Mouse (Mus musculus) liver, embryonic 13.5 days (tissue): ENCODE data around the gene Fam126a. TPM values are rescaled to one million over a fixed set of nuclear protein-coding genes. Genes with fewer than 3 reads are reported as not detected.
A peak's percentile ranks its signal among the peaks of the same experiment; 100 is the strongest.

ENCODE experiments used
- ATAC-seq: fragments of 200-750 bp; cut with Nextera tagmentation; 2 replicates; pipeline ENCODE4 v1.8.0; 2017; ENCODE audit warnings: low read depth, mild to moderate bottlenecking, moderate number of reproducible peaks, moderate library complexity
- DNase-seq: peaks from one replicate; pipeline ENCODE4 v3.0.0; 2022
- H3K27ac ChIP-seq: fragments of 300-500 bp; sonication (generic); 2 replicates; pipeline ENCODE4 v1.5.1; 2015; ENCODE audit warnings: moderate library complexity, mild to moderate bottlenecking, inconsistent platforms
- H3K27me3 ChIP-seq: fragments of 300-500 bp; sonication (generic); 2 replicates; pipeline ENCODE4 v1.6.1; 2015; ENCODE audit warnings: mild to moderate bottlenecking, inconsistent platforms
- H3K36me3 ChIP-seq: fragments of 300-500 bp; sonication (generic); 2 replicates; pipeline ENCODE4 v1.6.1; 2015; ENCODE audit warnings: mild to moderate bottlenecking, inconsistent platforms
- H3K4me1 ChIP-seq: fragments of 300-500 bp; sonication (generic); replicated peaks from 2 replicates; pipeline ENCODE4 v1.6.1; 2015; ENCODE audit warnings: inconsistent platforms
- H3K4me2 ChIP-seq: fragments of 300-500 bp; sonication (generic); 2 replicates; pipeline ENCODE4 v1.6.1; 2015; ENCODE audit warnings: inconsistent platforms, mild to moderate bottlenecking, moderate library complexity
- H3K4me3 ChIP-seq: fragments of 300-500 bp; sonication (generic); replicated peaks from 2 replicates; pipeline ENCODE4 v1.5.1; 2015; ENCODE audit warnings: mild to moderate bottlenecking, inconsistent platforms
- H3K9ac ChIP-seq: fragments of 300-500 bp; sonication (generic); 2 replicates; pipeline ENCODE4 v1.6.1; 2015; ENCODE audit warnings: mild to moderate bottlenecking, inconsistent platforms
- H3K9me3 ChIP-seq: fragments of 300-500 bp; sonication (generic); replicated peaks from 2 replicates; pipeline ENCODE4 v1.6.1; 2016; ENCODE audit warnings: inconsistent platforms
- WGBS: fragments of 180-500 bp; shearing (Covaris S2); methylation state at CpG from one replicate; pipeline ENCODE4 v1.1.7; 2015; ENCODE audit not compliant: insufficient replicate concordance; 5-methylcytosine and 5-hydroxymethylcytosine counted together
- polyA plus RNA-seq: library from polyadenylated mRNA; unstranded; fragments of >200 nt; fragmentation: Nextera tagmentation; extraction: Ambion mirVana; gene quantifications from 2 replicates; pipeline ENCODE4 v1.2.1, GENCODE M21; 2015

Fam126a gene
- polyA plus RNA-seq, 1 experiment from 2014 or later, result 62.7 TPM

GRCm38 (mm10) chr5:24054382-24054781 lies 23.9 kb upstream of the Fam126a start:
- H3K9me3 ChIP-seq, result no peaks in the 10 kb centered on the region
- no peaks in the 10 kb centered on the region; the same call in 1 of the 2 replicates for H3K27me3 ChIP-seq
- no peaks in the 10 kb centered on the region for H3K36me3 ChIP-seq
- no peak overlapping the region for H3K4me2 ChIP-seq
- DNase-seq (no peak), ATAC-seq (no peak)
- no peak overlapping the region for H3K9ac ChIP-seq
- no peak overlapping the region for H3K27ac ChIP-seq
- no peaks in the 10 kb centered on the region for H3K4me1 ChIP-seq
- no peak overlapping the region for H3K4me3 ChIP-seq
- WGBS, result 64% methylated on average over 3 of the region's 3 CpGs

DNA sequence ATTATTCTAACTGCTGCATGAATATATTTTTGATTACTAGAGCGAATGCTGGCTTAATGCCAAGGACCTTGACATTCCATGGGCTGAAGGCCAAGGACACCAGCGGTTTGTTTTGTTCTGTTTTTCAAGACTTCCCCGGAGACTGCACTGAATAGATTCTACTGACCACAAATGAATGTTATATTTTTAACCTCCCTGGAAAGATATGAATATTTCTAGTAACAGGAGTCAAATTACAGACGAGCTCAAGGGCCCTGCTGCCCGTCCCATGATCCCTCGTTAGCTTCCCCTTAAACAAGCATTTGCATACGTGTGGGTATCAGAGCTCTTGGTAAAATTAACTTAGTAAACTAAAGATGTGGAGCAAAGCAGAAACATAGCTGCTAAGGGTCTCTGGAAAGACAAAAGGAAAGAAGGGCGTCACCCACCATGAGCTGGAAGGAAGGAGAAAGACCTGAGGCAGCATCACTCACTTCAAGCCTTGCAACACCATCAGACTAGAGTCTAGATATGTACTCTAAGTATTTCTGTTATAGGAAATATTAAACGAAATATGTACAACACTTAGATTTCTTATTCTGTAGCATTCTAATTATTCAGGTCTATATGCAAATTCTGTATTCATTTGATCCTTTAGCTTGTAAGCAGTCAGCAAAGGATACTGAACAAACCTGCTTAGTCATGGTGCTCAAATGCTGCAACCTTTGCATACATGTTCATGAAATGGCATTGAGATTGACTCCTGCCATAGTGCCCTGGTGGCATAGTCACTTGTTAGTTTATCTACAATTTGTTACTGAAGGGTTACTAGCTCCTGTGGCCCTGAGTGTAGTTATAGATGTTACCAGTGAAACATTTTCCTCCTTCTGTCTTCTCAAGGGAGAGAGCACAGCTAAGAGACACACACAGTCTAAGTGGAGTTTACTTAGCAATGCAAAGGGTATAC lies 23.0 kb upstream of the Fam126a start:
- H3K36me3 ChIP-seq, result no peaks in the 10 kb centered on the region
- H3K27me3 ChIP-seq, result no peaks in the 10 kb centered on the region; the same call in 1 of the 2 replicates
- no peak for DNase-seq
- no peaks in the 10 kb centered on the region for H3K9me3 ChIP-seq
- no peak overlapping the region for H3K4me3 ChIP-seq
- no peaks in the 10 kb centered on the region for H3K4me1 ChIP-seq
- H3K27ac ChIP-seq, result no peak overlapping the region
- 60% methylated on average over 9 of the region's 9 CpGs for WGBS
- ATAC-seq, result no peak
- no peak overlapping the region for H3K4me2 ChIP-seq
- H3K9ac ChIP-seq, result no peak overlapping the region

DNA sequence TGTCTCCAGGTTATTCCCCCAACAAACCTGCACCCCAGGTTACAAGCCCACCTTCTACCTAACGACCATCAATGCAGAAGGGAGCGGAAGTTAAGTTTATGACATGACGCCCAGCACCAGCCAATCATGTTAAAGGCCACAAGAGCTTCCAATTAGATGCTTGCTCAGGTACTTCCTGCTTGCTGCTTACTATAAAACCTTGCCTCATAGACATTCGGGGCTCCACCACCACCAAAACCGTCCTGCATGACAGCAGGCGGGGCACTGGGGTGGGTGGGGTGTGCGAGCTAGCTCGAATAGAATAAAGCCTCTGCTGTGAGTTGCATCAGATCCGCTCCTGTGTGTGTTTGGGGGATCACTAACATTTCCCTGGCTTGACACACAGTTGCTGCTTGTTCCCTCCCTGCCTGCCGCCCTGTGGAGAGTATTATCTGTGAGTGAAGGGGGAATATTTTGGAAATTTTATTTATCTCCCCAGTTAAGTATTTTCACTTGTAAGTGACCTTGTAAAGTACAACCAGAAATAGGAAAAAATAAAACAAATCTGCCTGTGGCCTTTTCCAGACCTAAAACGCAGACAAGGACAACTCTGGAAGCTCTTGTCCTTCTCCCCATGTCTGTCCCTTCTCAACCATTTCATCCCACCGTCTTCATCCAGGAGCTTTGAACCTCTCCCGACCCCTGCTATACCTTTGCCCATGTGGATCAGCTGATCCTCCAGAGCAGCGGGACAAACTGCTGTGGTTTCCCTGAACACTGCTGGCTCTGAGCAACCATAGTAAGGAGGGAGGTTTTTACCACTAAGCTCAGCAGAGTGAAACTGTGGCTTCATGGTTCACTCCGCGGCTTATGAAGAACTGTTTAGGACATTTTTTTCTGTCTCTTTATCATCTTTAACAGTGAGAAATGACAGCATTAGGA lies 21.5 kb upstream of the Fam126a start:
- WGBS, result 54% methylated on average over 16 of the region's 16 CpGs

DNA sequence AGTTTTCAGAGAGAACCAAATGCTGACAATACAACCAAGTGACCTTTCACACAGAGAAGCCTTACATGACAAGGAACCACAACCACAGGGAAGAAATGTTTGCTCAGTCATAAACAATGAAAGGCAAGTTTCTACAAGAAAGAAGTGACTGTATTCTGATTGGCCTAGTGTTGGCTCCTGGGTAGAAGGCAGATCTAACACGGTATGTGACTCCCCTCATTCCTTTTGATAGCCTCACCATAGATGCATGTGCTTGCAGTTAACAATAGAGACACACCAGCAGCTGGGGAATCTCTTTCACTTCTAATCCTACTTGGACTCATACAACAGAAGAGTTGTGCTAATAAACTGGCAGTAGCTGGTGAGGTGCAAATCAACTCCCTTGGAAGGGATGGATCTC lies 17.3 kb upstream of the Fam126a start:
- Histone ChIP-seq H3K27me3 (no peaks in the 10 kb centered on the region; the same call in 1 of the 2 replicates), H3K27ac (no peak overlapping the region), H3K9ac (no peak overlapping the region), H3K36me3 (no peaks in the 10 kb centered on the region), H3K9me3 (no peaks in the 10 kb centered on the region), H3K4me1 (no peaks in the 10 kb centered on the region), H3K4me2 (no peak overlapping the region), H3K4me3 (no peak overlapping the region)
- 62% methylated on average over 1 of the region's 1 CpGs for WGBS
- DNase-seq (no peak), ATAC-seq (no peak)

More for the DNA sequence above, 21.5 kb upstream of the Fam126a start:
- ATAC-seq (no peak), DNase-seq (no peak)
- H3K4me1 ChIP-seq, result no peaks in the 10 kb centered on the region
- H3K4me3 ChIP-seq, result no peak overlapping the region
- no peak overlapping the region for H3K9ac ChIP-seq
- no peaks in the 10 kb centered on the region for H3K9me3 ChIP-seq
- H3K4me2 ChIP-seq, result no peak overlapping the region
- no peaks in the 10 kb centered on the region; the same call in 1 of the 2 replicates for H3K27me3 ChIP-seq
- H3K36me3 ChIP-seq, result no peaks in the 10 kb centered on the region
- no peak overlapping the region for H3K27ac ChIP-seq

DNA sequence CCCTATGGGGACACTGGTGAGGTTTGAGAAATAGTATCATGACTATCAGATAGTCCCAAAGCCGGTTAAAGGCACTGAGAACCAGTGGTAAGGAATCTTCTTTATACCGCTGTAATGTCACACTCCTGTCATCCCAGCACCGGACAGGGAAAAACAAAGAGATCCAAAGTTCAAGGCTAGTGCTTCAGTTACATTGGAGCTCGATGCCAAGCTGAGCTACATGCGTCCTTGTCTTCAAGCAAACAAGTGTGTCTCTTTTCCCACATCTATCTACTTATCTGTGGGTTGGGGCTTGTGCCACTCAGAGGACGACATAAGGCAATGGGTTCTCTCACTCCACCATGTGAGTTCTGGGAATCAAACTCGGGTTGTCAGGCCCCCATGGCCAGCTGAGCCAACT lies 16.5 kb upstream of the Fam126a start:
- ATAC-seq, result no peak
- Histone ChIP-seq H3K9me3 (no peaks in the 10 kb centered on the region), H3K36me3 (no peaks in the 10 kb centered on the region), H3K27ac (no peak overlapping the region), H3K4me3 (no peak overlapping the region), H3K4me1 (no peaks in the 10 kb centered on the region), H3K9ac (no peak overlapping the region), H3K4me2 (no peak overlapping the region), H3K27me3 (no peaks in the 10 kb centered on the region; the same call in 1 of the 2 replicates)
- WGBS, result 58% methylated on average over 7 of the region's 7 CpGs
- no peak for DNase-seq

- no peak overlapping the region for H3K4me2 ChIP-seq
- DNase-seq (no peak), ATAC-seq (no peak)
- H3K36me3 ChIP-seq, result no peaks in the 10 kb centered on the region
- no peaks in the 10 kb centered on the region for H3K9me3 ChIP-seq
- WGBS, result 51% methylated on average over 4 of the region's 4 CpGs
- H3K4me3 ChIP-seq, result no peak overlapping the region
- no peak overlapping the region for H3K27ac ChIP-seq
- H3K4me1 ChIP-seq, result no peaks in the 10 kb centered on the region
- no peak overlapping the region for H3K9ac ChIP-seq
- H3K27me3 ChIP-seq, result no peaks in the 10 kb centered on the region
Measured at GRCm38 (mm10) chr5:24045998-24046631, 15.6 kb upstream of the Fam126a start.

GRCm38 (mm10) chr5:24044387-24044786 lies 13.9 kb upstream of the Fam126a start:
- Histone ChIP-seq H3K4me1 (peaks cover 3% of the 10 kb centered on the region), H3K27ac (no peak overlapping the region), H3K9ac (no peak overlapping the region), H3K4me3 (no peak overlapping the region), H3K27me3 (no peaks in the 10 kb centered on the region), H3K9me3 (no peaks in the 10 kb centered on the region), H3K4me2 (no peak overlapping the region), H3K36me3 (no peaks in the 10 kb centered on the region)
- no peak for DNase-seq
- no peak for ATAC-seq
- 33% methylated on average over 1 of the region's 1 CpGs for WGBS

DNA sequence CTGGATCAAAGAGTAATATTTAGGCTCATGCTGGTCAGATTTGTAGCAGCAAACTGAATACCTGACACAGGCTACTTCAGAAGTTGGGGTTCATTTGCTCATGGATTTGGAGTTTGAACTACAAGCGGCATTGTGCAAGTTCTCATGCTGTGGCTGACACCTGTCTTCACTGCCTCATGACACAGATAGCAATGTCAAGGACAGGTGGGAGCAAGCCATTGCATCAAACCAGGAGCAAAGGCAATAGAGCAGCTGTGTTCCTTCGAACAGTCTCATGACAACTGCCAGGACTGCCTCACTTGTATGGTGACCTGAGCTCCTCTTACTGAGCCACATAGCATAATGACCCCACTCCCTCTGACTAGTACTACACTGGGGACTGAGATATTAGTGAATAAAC lies 12.9 kb upstream of the Fam126a start:
- no peaks in the 10 kb centered on the region for H3K36me3 ChIP-seq
- no peak overlapping the region for H3K4me3 ChIP-seq
- peaks cover 10% of the 10 kb centered on the region for H3K4me1 ChIP-seq
- no peaks in the 10 kb centered on the region for H3K9me3 ChIP-seq
- H3K9ac ChIP-seq, result no peak overlapping the region
- WGBS, result 57% methylated on average over 2 of the region's 2 CpGs
- H3K27me3 ChIP-seq, result no peaks in the 10 kb centered on the region
- ATAC-seq (0 out of 2 replicates have a peak, but pooled peaks have one; percentile 15), DNase-seq (no peak)
- no peak overlapping the region for H3K4me2 ChIP-seq
- no peak overlapping the region for H3K27ac ChIP-seq

DNA sequence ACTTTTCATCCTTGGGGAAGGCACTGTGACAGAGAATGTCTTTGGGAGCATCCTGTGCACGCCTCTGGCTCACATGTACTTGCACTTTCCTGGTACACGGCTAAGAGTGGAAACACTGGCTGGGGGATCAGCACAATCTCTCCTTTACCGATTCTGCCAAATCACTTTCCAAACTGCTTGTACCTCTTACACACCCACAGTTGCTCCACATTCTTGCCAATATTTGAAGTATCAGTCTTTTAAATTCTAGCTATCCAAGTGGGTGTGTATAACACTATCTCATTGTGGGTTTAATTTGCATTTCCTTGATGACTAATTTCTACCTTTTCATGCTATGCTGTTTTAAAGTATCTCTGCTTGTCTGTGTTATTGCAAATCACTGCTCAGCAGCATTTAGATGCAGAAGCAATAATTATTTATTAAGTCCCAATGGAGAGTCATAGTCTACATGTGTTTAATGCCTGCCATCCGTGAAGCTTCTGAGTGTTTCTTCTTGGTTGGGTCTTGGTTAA lies 10.9 kb upstream of the Fam126a start:
- H3K9ac ChIP-seq, result no peak overlapping the region
- no peaks in the 10 kb centered on the region for H3K36me3 ChIP-seq
- H3K9me3 ChIP-seq, result no peaks in the 10 kb centered on the region
- no peak for ATAC-seq
- no peak overlapping the region for H3K27ac ChIP-seq
- no peak overlapping the region for H3K4me3 ChIP-seq
- peaks cover 10% of the 10 kb centered on the region for H3K4me1 ChIP-seq
- no peaks in the 10 kb centered on the region for H3K27me3 ChIP-seq
- no peak overlapping the region for H3K4me2 ChIP-seq
- DNase-seq, result no peak
- 63% methylated on average over 4 of the region's 4 CpGs for WGBS

- no peaks in the 10 kb centered on the region for H3K27me3 ChIP-seq
- H3K9ac ChIP-seq, result no peak overlapping the region
- H3K4me3 ChIP-seq, result no peak overlapping the region
- H3K4me2 ChIP-seq, result no peak overlapping the region
- H3K27ac ChIP-seq, result no peak overlapping the region
- peaks cover 10% of the 10 kb centered on the region for H3K4me1 ChIP-seq
- no peaks in the 10 kb centered on the region for H3K36me3 ChIP-seq
- no peaks in the 10 kb centered on the region for H3K9me3 ChIP-seq
- ATAC-seq (no peak), DNase-seq (no peak)
Measured at GRCm38 (mm10) chr5:24040601-24041000, 10.1 kb upstream of the Fam126a start.

DNA sequence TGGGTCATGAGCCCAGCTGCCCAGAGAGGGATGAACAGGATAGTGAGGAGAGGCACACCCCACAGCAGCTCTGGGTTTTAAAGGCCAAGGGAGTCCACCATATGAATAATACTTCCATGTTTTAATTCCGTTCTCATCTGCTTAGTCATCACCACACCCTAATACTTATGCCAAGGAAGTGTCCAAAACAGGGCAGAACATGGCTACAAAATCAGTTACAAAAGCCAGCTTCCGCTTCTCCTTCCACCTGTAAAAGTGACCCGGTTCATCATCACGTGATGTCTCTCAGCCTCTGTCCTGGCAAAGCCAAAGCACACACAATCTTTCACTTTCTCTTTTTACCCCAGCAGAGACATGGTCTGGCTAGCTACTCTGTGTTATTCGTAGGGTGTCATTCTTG lies 8.9 kb upstream of the Fam126a start:
- Histone ChIP-seq H3K4me3 (no peak overlapping the region), H3K27ac (no peak overlapping the region), H3K27me3 (no peaks in the 10 kb centered on the region), H3K9ac (no peak overlapping the region), H3K4me1 (peaks cover 12% of the 10 kb centered on the region), H3K4me2 (peak overlapping the region; percentile 29), H3K9me3 (no peaks in the 10 kb centered on the region), H3K36me3 (no peaks in the 10 kb centered on the region)
- DNase-seq (no peak), ATAC-seq (no peak; the same call in 1 of the 2 replicates)
- 65% methylated on average over 5 of the region's 5 CpGs for WGBS
